Comparison of ENCODE assay signal across 15 mouse cellular contexts in the genomic region with DNA sequence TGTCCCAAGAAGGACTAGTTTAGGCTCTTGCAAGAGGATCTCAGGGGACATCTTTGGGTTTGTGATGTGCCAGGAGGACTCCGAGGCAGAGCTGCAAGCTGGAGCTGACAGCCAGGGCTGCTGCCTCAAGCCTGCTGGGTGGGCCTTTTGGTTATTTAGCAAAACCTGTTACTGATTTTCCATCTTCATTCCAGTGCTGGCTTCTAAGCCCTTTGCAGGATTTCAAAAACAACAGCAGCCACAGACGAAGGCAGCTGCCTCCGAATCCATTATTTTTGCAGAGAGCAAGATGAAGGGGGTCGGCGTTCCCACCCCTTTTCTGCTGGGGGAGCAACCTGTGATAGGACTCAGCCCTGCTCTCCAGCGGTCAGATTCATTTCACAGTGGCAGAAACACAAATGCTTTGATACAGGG. TPM values are rescaled to one million over a fixed set of nuclear protein-coding genes. Genes with fewer than 3 reads are reported as not detected.
DNase-seq lines count a peak whose midpoint lies in the region; ATAC-seq and TF ChIP-seq lines count a peak whose summit lies in the region.
"Had no signal": no experiment of that assay in that cellular context is flagged by ENCODE, and none has a peak within 500 bp of the region (broad histone marks: within the 10 kb centered on the region; RNA-seq: fewer than 3 reads in every experiment).

No protein-coding gene starts in this region.

- peaks cover 17% of the 10 kb centered on the region for H3K4me1 ChIP-seq in embryonic facial prominence, embryonic 10.5 days
- peaks cover 6% of the 10 kb centered on the region for H3K4me1 ChIP-seq in forebrain, postnatal 0 days (ENCODE audit: insufficient read depth)
- peaks cover 15% of the 10 kb centered on the region for H3K4me1 ChIP-seq in midbrain, embryonic 11.5 days (ENCODE audit: control insufficient read depth, insufficient read depth, low read length)

- H3K27ac ChIP-seq in embryonic facial prominence, embryonic 10.5 days (replicated peaks) = 0 out of 2 replicates have a peak overlapping the region, but pooled peaks have one; percentile 37
- H3K27ac ChIP-seq in forebrain, postnatal 0 days (ENCODE audit: low read depth, low read length) = 0 out of 2 replicates have a peak overlapping the region, but pooled peaks have one; percentile 9
- H3K27ac ChIP-seq in midbrain, embryonic 11.5 days (ENCODE audit: low read depth, low read length) = peak overlapping the region; percentile 16; the same call in 1 of the 2 replicates
- H3K27ac ChIP-seq: gastrocnemius, adult 2 months had no signal

- H3K4me3 ChIP-seq in embryonic facial prominence, embryonic 10.5 days = no peak overlapping the region
- no peak overlapping the region for H3K4me3 ChIP-seq in forebrain, postnatal 0 days (ENCODE audit: low read depth, low read length)
- no peak overlapping the region for H3K4me3 ChIP-seq in midbrain, embryonic 11.5 days (ENCODE audit: low read depth, low read length)
- H3K4me3 ChIP-seq: gastrocnemius, adult 2 months had no signal

- H3K27me3 ChIP-seq in embryonic facial prominence, embryonic 10.5 days (replicated peaks; ENCODE audit: low read depth, poor library complexity, severe bottlenecking) = no peaks in the 10 kb centered on the region
- H3K27me3 ChIP-seq in forebrain, postnatal 0 days (ENCODE audit: insufficient read depth, low read length) = no peaks in the 10 kb centered on the region
- H3K27me3 ChIP-seq in midbrain, embryonic 11.5 days (ENCODE audit: control insufficient read depth, insufficient read depth, low read length) = no peaks in the 10 kb centered on the region
- H3K27me3 ChIP-seq: CH12.LX had no signal

- peak; percentile 74 for ATAC-seq in forebrain, postnatal 0 days
- ATAC-seq in midbrain, embryonic 11.5 days (ENCODE audit: low FRiP score) = no peak

- H3K9ac ChIP-seq in forebrain, postnatal 0 days = no peak overlapping the region; the same call in 1 of the 2 replicates
- H3K9ac ChIP-seq in midbrain, embryonic 11.5 days (ENCODE audit: low read length) = no peak overlapping the region

- DNase-seq in embryo, embryonic 10 days (ENCODE audit: low spot score) = peak; percentile 12
- DNase-seq in embryonic facial prominence, embryonic 10.5 days (ENCODE audit: low spot score) = peak; percentile 42
- peak; percentile 51 for DNase-seq in forebrain, postnatal 0 days
- peak; percentile 89 for DNase-seq in midbrain, embryonic 11.5 days (ENCODE audit: low spot score, missing footprints)
- no peak for DNase-seq in right cerebral cortex, postnatal 4 days
- no peak for DNase-seq in B cell, adult 2 months
- no peak for DNase-seq in cerebellum, adult 11-12 months
- DNase-seq: adrenal gland, adult 8-10 months; gastrocnemius, adult 2 months; kidney, postnatal 10 days; right cerebral cortex, postnatal 14 days; thymus, postnatal 4 days had no signal

- H3K36me3 ChIP-seq in embryonic facial prominence, embryonic 10.5 days (replicated peaks) = no peaks in the 10 kb centered on the region
- no peaks in the 10 kb centered on the region for H3K36me3 ChIP-seq in forebrain, postnatal 0 days (ENCODE audit: insufficient read depth)
- no peaks in the 10 kb centered on the region for H3K36me3 ChIP-seq in midbrain, embryonic 11.5 days (ENCODE audit: control insufficient read depth, insufficient read depth, low read length)

- H3K9me3 ChIP-seq in embryonic facial prominence, embryonic 10.5 days = no peaks in the 10 kb centered on the region
- H3K9me3 ChIP-seq in forebrain, postnatal 0 days (ENCODE audit: low read length) = no peaks in the 10 kb centered on the region
- no peaks in the 10 kb centered on the region for H3K9me3 ChIP-seq in midbrain, embryonic 11.5 days (ENCODE audit: control insufficient read depth, low read length)

- TF ChIP-seq CTCF in forebrain, postnatal 0 days (IDR thresholded peaks at IDR 0.05; ENCODE audit: low read depth) = no peak

- WGBS in embryonic facial prominence, embryonic 10.5 days = 30% methylated on average over 6 of the region's 6 CpGs
- 12% methylated on average over 6 of the region's 6 CpGs for WGBS in forebrain, postnatal 0 days
- 24% methylated on average over 6 of the region's 6 CpGs for WGBS in midbrain, embryonic 11.5 days

- H3K4me2 ChIP-seq in forebrain, postnatal 0 days (ENCODE audit: low read depth) = no peak overlapping the region
- H3K4me2 ChIP-seq in midbrain, embryonic 11.5 days = no peak overlapping the region
- H3K4me2 ChIP-seq: heart, embryonic 11.5 days had no signal

RNA-seq across cellular contexts. Expression of a gene that starts 46.9 kb away (rescaled TPM):
- 37.7 and 38.9 TPM in 2 replicates for polyA plus RNA-seq in embryonic facial prominence, embryonic 10.5 days (2016; fragmentation: Nextera tagmentation; extraction: Ambion mirVana)
- 24.5 and 30.5 TPM in 2 replicates for total RNA-seq in forebrain, postnatal 0 days (2014; rRNA removed)
- polyA plus RNA-seq in forebrain, postnatal 0 days (2015; fragmentation: Nextera tagmentation; extraction: Ambion mirVana) = 13.0 and 15.5 TPM in 2 replicates
- 44.2 and 46.6 TPM in 2 replicates for polyA plus RNA-seq in midbrain, embryonic 11.5 days (2014; fragmentation: Nextera tagmentation; extraction: Ambion mirVana)

RNA-seq across cellular contexts. Expression of a gene that starts 47.1 kb away (rescaled TPM):
- polyA plus RNA-seq in embryonic facial prominence, embryonic 10.5 days (2016; fragmentation: Nextera tagmentation; extraction: Ambion mirVana) = 0.93 and 0.98 TPM in 2 replicates
- 2.5 and 7.4 TPM in 2 replicates for total RNA-seq in forebrain, postnatal 0 days (2014; rRNA removed)
- polyA plus RNA-seq in forebrain, postnatal 0 days (2015; fragmentation: Nextera tagmentation; extraction: Ambion mirVana) = 2.3 and 3.9 TPM in 2 replicates
- 0.87 and 1.2 TPM in 2 replicates for polyA plus RNA-seq in midbrain, embryonic 11.5 days (2014; fragmentation: Nextera tagmentation; extraction: Ambion mirVana)
- total RNA-seq: CH12.LX; gastrocnemius, adult 2 months had no signal
- polyA plus RNA-seq: liver, embryonic 16.5 days had no signal

Comparison
In these comparisons a context has a peak if more than half of its experiments do, and no peak if none do; other contexts are left out.
1. DNase-seq: peak in embryo, embryonic 10 days (single experiment), embryonic facial prominence, embryonic 10.5 days (single experiment), forebrain, postnatal 0 days (single experiment) and midbrain, embryonic 11.5 days (single experiment); none in right cerebral cortex, postnatal 4 days (single experiment), B cell, adult 2 months (0 of 2) and cerebellum, adult 11-12 months (single experiment).
2. Peak in every context shown above with its lines, with median percentiles within 50 percentile points of each other: H3K27ac ChIP-seq.